Mouse (Mus musculus) hindbrain, postnatal 0 days (tissue): ENCODE results near the gene Rgs12. TPM values are rescaled to one million over a fixed set of nuclear protein-coding genes. Genes with fewer than 3 reads are reported as not detected.

Experiments
- ATAC-seq: fragments of 200-750 bp; cut with Nextera tagmentation; 2 replicates; pipeline ENCODE4 v1.8.0; 2017; ENCODE audit warnings: mild to moderate bottlenecking, moderate TSS enrichment, moderate library complexity
- DNase-seq: peaks from one replicate; pipeline ENCODE4 v3.0.0-alpha.2; 2015; ENCODE audit warnings: low spot score
- H3K27ac ChIP-seq: fragments of 300-500 bp; sonication (generic); 2 replicates; pipeline ENCODE4 v1.5.1; 2014; ENCODE audit warnings: mild to moderate bottlenecking
- H3K27me3 ChIP-seq: fragments of 300-500 bp; sonication (generic); 2 replicates; pipeline ENCODE4 v1.6.1; 2014; ENCODE audit warnings: low read length, mixed read lengths; ENCODE audit not compliant: insufficient read depth
- H3K36me3 ChIP-seq: fragments of 300-500 bp; sonication (generic); 2 replicates; pipeline ENCODE4 v1.6.1; 2014; ENCODE audit warnings: low read length, mixed read lengths; ENCODE audit not compliant: insufficient read depth
- H3K4me1 ChIP-seq: fragments of 300-500 bp; sonication (generic); 2 replicates; pipeline ENCODE4 v1.6.1; 2014; ENCODE audit warnings: antibody characterized with exemption, low read length, mixed read lengths; ENCODE audit not compliant: insufficient read depth
- H3K4me2 ChIP-seq: fragments of 300-500 bp; sonication (generic); 2 replicates; pipeline ENCODE4 v1.6.1; 2014; ENCODE audit warnings: low read depth, mild to moderate bottlenecking, low read length, moderate library complexity, mixed read lengths
- H3K4me3 ChIP-seq: fragments of 300-500 bp; sonication (generic); 2 replicates; pipeline ENCODE4 v1.5.1; 2014; ENCODE audit warnings: low read length
- H3K9ac ChIP-seq: fragments of 300-500 bp; sonication (generic); replicated peaks from 2 replicates; pipeline ENCODE4 v1.6.1; 2014; ENCODE audit warnings: mild to moderate bottlenecking, low read length, moderate library complexity, mixed read lengths
- H3K9me3 ChIP-seq: fragments of 300-500 bp; sonication (generic); 2 replicates; pipeline ENCODE4 v1.6.1; 2016; ENCODE audit warnings: low read length, mixed read lengths
- CTCF ChIP-seq: IDR thresholded peaks from 2 replicates; pipeline ENCODE4 v1.5.1; 2016; ENCODE audit warnings: antibody characterized with exemption, control low read depth, low read depth
- WGBS: fragments of 180-500 bp; shearing (Covaris S2); extraction: QIAGEN DNeasy Blood & Tissue Kit; methylation state at CpG from one replicate; pipeline ENCODE4 v1.1.7; 2014; 5-methylcytosine and 5-hydroxymethylcytosine counted together
- polyA plus RNA-seq: library from polyadenylated mRNA; unstranded; fragments of >200 nt; fragmentation: Nextera tagmentation; extraction: Ambion mirVana; gene quantifications from 2 replicates; pipeline ENCODE4 v1.2.1, GENCODE M21; 2015
- total RNA-seq: library from RNA; depleted of rRNA; stranded (reverse); fragments of >200 nt; gene quantifications from 2 replicates; pipeline ENCODE4 v1.2.3, GENCODE M21; 2014

Gene Rgs12
- total and polyA plus RNA-seq, 2 experiments from 2014 or later, result 35.1 to 62.5 TPM

GRCm38 (mm10) chr5:34931516-34932457, 17.5 kb upstream of the Rgs12 start:
- ATAC-seq (0 out of 2 replicates have a peak, but pooled peaks have one; percentile 51), DNase-seq (peak; percentile 27)
- H3K27ac ChIP-seq, result peak overlapping the region; percentile 66
- no peak overlapping the region for H3K4me3 ChIP-seq
- H3K36me3 ChIP-seq, result no peaks in the 10 kb centered on the region
- H3K27me3 ChIP-seq, result no peaks in the 10 kb centered on the region
- no peak overlapping the region for H3K4me2 ChIP-seq
- WGBS, result 40% methylated on average over 11 of the region's 11 CpGs
- no peak overlapping the region for H3K9ac ChIP-seq
- no peaks in the 10 kb centered on the region for H3K9me3 ChIP-seq
- peaks cover 14% of the 10 kb centered on the region for H3K4me1 ChIP-seq
- TF ChIP-seq CTCF, result no peak

GRCm38 (mm10) chr5:34932458-34932806, 16.8 kb upstream of the Rgs12 start:
- WGBS, result 24% methylated on average over 4 of the region's 4 CpGs
- H3K27ac ChIP-seq, result peak overlapping the region; percentile 66
- DNase-seq (no peak), ATAC-seq (no peak)
- H3K27me3 ChIP-seq, result no peaks in the 10 kb centered on the region
- no peak for TF ChIP-seq CTCF
- H3K9me3 ChIP-seq, result no peaks in the 10 kb centered on the region
- H3K4me1 ChIP-seq, result peaks cover 14% of the 10 kb centered on the region
- no peak overlapping the region for H3K9ac ChIP-seq
- H3K4me3 ChIP-seq, result no peak overlapping the region
- H3K4me2 ChIP-seq, result no peak overlapping the region
- no peaks in the 10 kb centered on the region for H3K36me3 ChIP-seq

GRCm38 (mm10) chr5:34933461-34933860, 15.8 kb upstream of the Rgs12 start:
- ATAC-seq, result no peak

GRCm38 (mm10) chr5:34941710-34942470, 7.4 kb upstream of the Rgs12 start:
- Histone ChIP-seq H3K36me3 (no peaks in the 10 kb centered on the region), H3K4me1 (peaks cover 5% of the 10 kb centered on the region; the same call in 1 of the 2 replicates), H3K4me2 (no peak overlapping the region), H3K27me3 (no peaks in the 10 kb centered on the region), H3K27ac (no peak overlapping the region), H3K4me3 (no peak overlapping the region), H3K9me3 (no peaks in the 10 kb centered on the region), H3K9ac (no peak overlapping the region)
- peak; percentile 29 for DNase-seq
- WGBS, result 12% methylated on average over 10 of the region's 10 CpGs
- TF ChIP-seq CTCF, result no peak
- ATAC-seq, result no peak

More at GRCm38 (mm10) chr5:34933461-34933860, 15.8 kb upstream of the Rgs12 start:
- no peak for DNase-seq
- Histone ChIP-seq H3K4me2 (no peak overlapping the region), H3K27ac (no peak overlapping the region), H3K27me3 (no peaks in the 10 kb centered on the region), H3K4me1 (peaks cover 14% of the 10 kb centered on the region), H3K36me3 (no peaks in the 10 kb centered on the region), H3K9ac (no peak overlapping the region), H3K9me3 (no peaks in the 10 kb centered on the region), H3K4me3 (no peak overlapping the region)
- TF ChIP-seq CTCF, result peak; percentile 67
- 91% methylated on average over 1 of the region's 1 CpGs for WGBS

- DNase-seq (no peak), ATAC-seq (no peak)
- H3K36me3 ChIP-seq, result no peaks in the 10 kb centered on the region
- H3K27ac ChIP-seq, result no peak overlapping the region
- no peaks in the 10 kb centered on the region for H3K27me3 ChIP-seq
- H3K9me3 ChIP-seq, result no peaks in the 10 kb centered on the region
- TF ChIP-seq CTCF, result no peak
- no peak overlapping the region for H3K9ac ChIP-seq
- H3K4me3 ChIP-seq, result no peak overlapping the region
- 89% methylated on average over 3 of the region's 3 CpGs for WGBS
- H3K4me1 ChIP-seq, result peaks cover 5% of the 10 kb centered on the region
- no peak overlapping the region for H3K4me2 ChIP-seq
Observed at GRCm38 (mm10) chr5:34943428-34943827, 5.8 kb upstream of the Rgs12 start.

- ATAC-seq (peak; percentile 28), DNase-seq (no peak)
- Histone ChIP-seq H3K9ac (peak overlapping the region; percentile 94), H3K27ac (peak overlapping the region; percentile 88), H3K36me3 (no peaks in the 10 kb centered on the region), H3K4me1 (peaks cover 30% of the 10 kb centered on the region), H3K4me2 (peak overlapping the region; percentile 75), H3K27me3 (no peaks in the 10 kb centered on the region), H3K9me3 (no peaks in the 10 kb centered on the region), H3K4me3 (peak overlapping the region; percentile 85)
- TF ChIP-seq CTCF, result no peak
- WGBS, result under 1% methylated on average over 12 of the region's 12 CpGs
Observed at GRCm38 (mm10) chr5:34949769-34950211, 545 bp downstream of the Rgs12 start.
